Mouse (Mus musculus) ES-E14 (cell line): ENCODE results near the gene Hectd2. TPM values are rescaled to one million over a fixed set of nuclear protein-coding genes. Genes with fewer than 3 reads are reported as not detected.

Experiments
- DNase-seq: peaks from one replicate; pipeline ENCODE4 v3.0.0-alpha.2; 2013; ENCODE audit warnings: low read depth, low spot score
- H3K27ac ChIP-seq: 2 replicates; pipeline ENCODE4 v1.5.1; 2012; ENCODE audit warnings: low read depth, mild to moderate bottlenecking, low read length, moderate library complexity, mixed read lengths; ENCODE audit not compliant: poor library complexity, insufficient read depth, severe bottlenecking
- H3K36me3 ChIP-seq: 2 replicates; pipeline ENCODE4 v1.6.1; 2012; ENCODE audit warnings: mild to moderate bottlenecking, low read length, moderate library complexity, mixed read lengths; ENCODE audit not compliant: control insufficient read depth, poor library complexity, insufficient read depth, severe bottlenecking
- H3K4me1 ChIP-seq, 2 experiments: fragments of 150-350 bp in 1 of 2; sonication (generic) in 1 of 2; 2 replicates each; pipeline ENCODE4 v1.6.1; 2012; ENCODE audit warnings: low read length in 2 of 2, mild to moderate bottlenecking in 1 of 2, mixed read lengths in 1 of 2; ENCODE audit not compliant: control insufficient read depth in 2 of 2, insufficient read depth in 2 of 2, poor library complexity in 1 of 2
- H3K4me3 ChIP-seq, 2 experiments: fragments of 150-350 bp in 1 of 2; sonication (generic) in 1 of 2; 2 replicates each; pipeline ENCODE4 v1.5.1; 2012; ENCODE audit warnings: low read length in 2 of 2, low read depth in 1 of 2, mild to moderate bottlenecking in 1 of 2, mixed read lengths in 1 of 2; ENCODE audit not compliant: insufficient read depth in 1 of 2, poor library complexity in 1 of 2, severe bottlenecking in 1 of 2
- H3K9ac ChIP-seq: 2 replicates; pipeline ENCODE4 v1.6.1; 2012; ENCODE audit warnings: low read depth, mild to moderate bottlenecking, low read length, mixed read lengths; ENCODE audit not compliant: poor library complexity, insufficient read depth, severe bottlenecking
- H3K9me3 ChIP-seq: fragments of 150-350 bp; sonication (generic); 2 replicates; pipeline ENCODE4 v1.6.1; 2012; ENCODE audit warnings: low read depth, mild to moderate bottlenecking, low read length; ENCODE audit not compliant: control insufficient read depth, insufficient read depth
- CHD2 ChIP-seq: IDR thresholded peaks from 2 replicates; pipeline ENCODE4 v1.6.1; 2014; ENCODE audit warnings: mild to moderate bottlenecking, low read depth, low read length, inconsistent platforms
- HCFC1 ChIP-seq: IDR thresholded peaks from 2 replicates; pipeline ENCODE4 v1.6.1; 2012; ENCODE audit warnings: low read length, inconsistent platforms, borderline replicate concordance; ENCODE audit not compliant: insufficient read depth
- MAFK ChIP-seq: IDR thresholded peaks from 2 replicates; pipeline ENCODE4 v1.6.1; 2014; ENCODE audit warnings: mild to moderate bottlenecking, low read depth, low read length, inconsistent platforms; ENCODE audit not compliant: insufficient read depth
- ZC3H11A ChIP-seq: IDR thresholded peaks from 2 replicates; pipeline ENCODE4 v1.6.1; 2012; ENCODE audit warnings: low read depth, mild to moderate bottlenecking, inconsistent platforms, low read length, borderline replicate concordance
- ZNF384 ChIP-seq: IDR thresholded peaks from 2 replicates; pipeline ENCODE4 v1.6.1; 2012; ENCODE audit warnings: low read depth, low read length, inconsistent platforms
- in situ Hi-C, 2 experiments: fragments of 600-800 bp; cut with MboI; formaldehyde crosslinking; loops; one replicate each; pipeline ENCODE4 v1.15.1; 2025; ENCODE audit warnings: low sequenced_read_pairs in 2 of 2, inconsistent platforms in 1 of 2; ENCODE audit not compliant: unreplicated experiment in 2 of 2
- total RNA-seq: library from RNA; depleted of rRNA; stranded (reverse); fragments of 300-350 nt; gene quantifications from 2 replicates; pipeline ENCODE4 v1.2.3, GENCODE M21; 2012

Hectd2 gene
- total RNA-seq, 1 experiment, result 2.3 TPM

DNA sequence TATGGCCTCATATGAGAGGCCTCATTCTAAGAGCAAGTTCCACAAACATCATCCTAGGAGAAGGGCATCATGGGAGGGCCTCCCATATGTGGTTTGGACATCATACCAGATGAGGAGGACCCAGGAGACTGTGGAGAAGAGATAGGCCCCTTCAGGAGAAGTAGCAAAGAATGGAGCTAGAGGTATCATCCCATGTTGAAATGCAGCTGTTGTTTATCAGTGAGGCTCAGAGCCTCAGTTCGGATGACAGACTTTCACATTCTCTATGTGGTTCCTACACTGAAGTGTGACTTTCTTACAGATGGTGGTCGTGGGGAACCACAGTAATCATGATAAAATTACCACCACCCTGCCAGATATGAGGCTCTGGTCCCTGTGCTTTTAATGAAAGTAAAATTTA, 55.9 kb downstream of the Hectd2 start:
- H3K9me3 ChIP-seq, result no peaks in the 10 kb centered on the region
- DNase-seq, result no peak
- no peak overlapping the region for H3K27ac ChIP-seq
- no peak for TF ChIP-seq CHD2
- TF ChIP-seq HCFC1, result no peak
- no peak for TF ChIP-seq ZC3H11A
- TF ChIP-seq ZNF384, result no peak
- TF ChIP-seq MAFK, result no peak
- in situ Hi-C loops, result no loop called here
- no peak overlapping the region for H3K9ac ChIP-seq
- no peaks in the 10 kb centered on the region for H3K4me1 ChIP-seq
- H3K4me3 ChIP-seq, result no peak overlapping the region
- H3K36me3 ChIP-seq, result no peaks in the 10 kb centered on the region

DNA sequence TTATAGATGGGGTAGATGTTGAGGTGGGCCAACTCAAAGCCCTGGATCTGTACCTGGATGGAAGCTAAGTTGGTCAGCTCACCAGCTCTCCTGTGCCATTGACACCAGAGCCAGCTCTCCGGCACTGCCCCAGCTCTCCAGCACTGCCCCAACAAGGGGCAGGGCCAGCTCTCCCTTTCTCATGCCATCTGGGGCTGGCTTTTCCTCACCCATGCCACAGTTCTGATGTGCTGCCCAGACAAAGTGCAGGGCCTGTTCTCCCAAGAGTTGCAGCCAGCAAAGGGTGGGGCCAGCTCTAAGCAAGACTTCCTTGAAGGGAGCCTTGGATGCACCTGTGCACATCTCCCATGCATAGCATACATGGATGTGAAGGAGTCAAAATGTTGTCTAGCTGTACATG, 71.5 kb downstream of the Hectd2 start:
- no peak overlapping the region for H3K9ac ChIP-seq
- no peak for DNase-seq
- in situ Hi-C loops, result no loop called here
- no peak for TF ChIP-seq ZC3H11A
- no peak for TF ChIP-seq CHD2
- no peak for TF ChIP-seq HCFC1
- TF ChIP-seq MAFK, result no peak
- no peak for TF ChIP-seq ZNF384
- no peaks in the 10 kb centered on the region for H3K4me1 ChIP-seq
- H3K9me3 ChIP-seq, result no peaks in the 10 kb centered on the region
- no peaks in the 10 kb centered on the region for H3K36me3 ChIP-seq
- H3K27ac ChIP-seq, result no peak overlapping the region
- H3K4me3 ChIP-seq, result no peak overlapping the region

DNA sequence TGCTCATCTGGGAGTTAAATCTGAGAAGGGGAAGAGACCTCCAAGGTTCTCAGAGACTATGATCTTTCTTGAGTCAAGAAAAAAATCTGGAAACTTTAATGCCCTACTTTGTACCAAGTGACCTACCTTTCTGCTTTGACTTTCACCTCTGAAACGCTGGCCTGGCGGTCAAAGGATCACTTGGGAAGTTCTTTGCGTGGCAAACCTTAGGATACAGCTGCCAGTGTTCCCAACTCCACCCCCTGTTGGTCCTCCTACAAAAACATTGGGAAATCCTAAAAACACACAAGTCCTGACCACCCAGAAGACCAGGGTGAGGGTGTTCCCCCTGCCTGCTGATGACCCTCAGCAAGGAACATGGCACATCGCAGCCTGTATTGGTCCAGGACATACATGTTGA, 72.4 kb downstream of the Hectd2 start:
- Histone ChIP-seq H3K4me1 (no peaks in the 10 kb centered on the region), H3K4me3 (no peak overlapping the region), H3K9me3 (no peaks in the 10 kb centered on the region), H3K27ac (no peak overlapping the region), H3K9ac (no peak overlapping the region), H3K36me3 (no peaks in the 10 kb centered on the region)
- TF ChIP-seq MAFK (no peak), ZC3H11A (no peak), CHD2 (no peak), HCFC1 (no peak), ZNF384 (no peak)
- no peak for DNase-seq
- in situ Hi-C loops, result no loop called here

DNA sequence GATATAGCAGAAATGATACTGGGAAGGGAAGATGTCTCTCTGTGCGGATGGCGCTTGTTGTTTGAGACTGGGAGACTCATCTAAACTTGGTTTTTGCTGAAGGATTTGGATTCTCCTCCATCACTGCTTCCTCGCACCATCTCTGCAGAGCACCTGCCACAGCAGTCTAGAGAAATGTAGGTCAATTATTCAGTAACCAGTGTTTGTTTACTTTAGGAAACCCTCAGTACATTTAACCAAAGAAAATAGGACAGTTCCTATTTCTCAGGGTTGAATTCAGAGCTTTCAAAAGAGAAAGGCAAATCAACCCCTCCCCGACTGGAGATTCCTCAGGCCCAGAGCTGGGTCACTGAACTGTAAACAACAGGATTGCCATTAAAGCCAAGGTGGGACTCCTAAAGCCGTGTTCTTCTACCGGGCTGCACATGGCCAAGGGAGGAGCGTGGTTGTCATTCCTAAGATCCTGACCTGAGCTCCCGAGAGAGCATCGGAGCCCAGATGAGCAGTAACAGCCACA, 75.0 kb downstream of the Hectd2 start:
- TF ChIP-seq ZNF384 (no peak), CHD2 (no peak), HCFC1 (no peak), MAFK (no peak), ZC3H11A (no peak)
- DNase-seq, result no peak
- Histone ChIP-seq H3K9ac (no peak overlapping the region), H3K27ac (no peak overlapping the region), H3K4me1 (no peaks in the 10 kb centered on the region), H3K9me3 (no peaks in the 10 kb centered on the region), H3K36me3 (no peaks in the 10 kb centered on the region), H3K4me3 (no peak overlapping the region)
- in situ Hi-C loops, result no loop called here

DNA sequence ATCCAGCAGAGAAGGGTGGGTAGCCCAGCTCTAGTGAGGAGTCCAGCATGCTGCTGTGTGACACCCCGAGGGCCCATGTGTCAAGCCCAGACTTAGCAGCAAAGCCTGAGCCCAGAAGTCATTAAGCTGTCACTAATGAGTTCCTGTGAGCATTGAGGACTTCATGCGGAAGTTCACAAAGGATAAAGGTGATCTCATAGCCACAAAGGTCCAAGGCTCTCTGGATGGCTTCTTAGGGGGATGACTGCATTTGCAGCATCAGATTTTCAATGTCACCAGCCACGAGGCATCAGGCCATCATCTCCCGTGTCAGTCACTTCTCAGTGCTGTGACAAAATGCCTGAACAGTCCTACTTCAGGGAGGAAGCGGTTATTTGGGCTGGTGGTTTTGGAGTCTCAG, 75.9 kb downstream of the Hectd2 start:
- in situ Hi-C loops, result no loop called here
- H3K4me1 ChIP-seq, result no peaks in the 10 kb centered on the region
- TF ChIP-seq ZC3H11A, result no peak
- no peak for TF ChIP-seq HCFC1
- no peak for TF ChIP-seq CHD2
- no peak for TF ChIP-seq ZNF384
- no peak for TF ChIP-seq MAFK
- H3K9me3 ChIP-seq, result no peaks in the 10 kb centered on the region
- no peak overlapping the region for H3K4me3 ChIP-seq
- no peak overlapping the region for H3K9ac ChIP-seq
- no peak overlapping the region for H3K27ac ChIP-seq
- H3K36me3 ChIP-seq, result no peaks in the 10 kb centered on the region
- no peak for DNase-seq
